Mouse (Mus musculus) limb, embryonic 15.5 days (tissue): ENCODE measurements around the gene Tspan18. TPM values are rescaled to one million over a fixed set of nuclear protein-coding genes. Genes with fewer than 3 reads are reported as not detected.

ENCODE experiments used
- ATAC-seq: fragments of 200-750 bp; cut with Nextera tagmentation; 2 replicates; pipeline ENCODE4 v1.8.0; 2017; ENCODE audit warnings: low read depth, moderate TSS enrichment; ENCODE audit not compliant: insufficient number of reproducible peaks, low FRiP score, low TSS enrichment
- H3K27ac ChIP-seq: fragments of 300-500 bp; sonication (generic); 2 replicates; pipeline ENCODE4 v1.5.1; 2015; ENCODE audit warnings: moderate library complexity, mild to moderate bottlenecking, inconsistent platforms
- H3K27me3 ChIP-seq: fragments of 300-500 bp; sonication (generic); 2 replicates; pipeline ENCODE4 v1.6.1; 2015; ENCODE audit warnings: inconsistent platforms
- H3K36me3 ChIP-seq: fragments of 300-500 bp; sonication (generic); 2 replicates; pipeline ENCODE4 v1.6.1; 2015; ENCODE audit warnings: inconsistent platforms
- H3K4me1 ChIP-seq: fragments of 300-500 bp; sonication (generic); 2 replicates; pipeline ENCODE4 v1.6.1; 2015; ENCODE audit warnings: inconsistent platforms
- H3K4me2 ChIP-seq: fragments of 300-500 bp; sonication (generic); 2 replicates; pipeline ENCODE4 v1.6.1; 2015; ENCODE audit warnings: mild to moderate bottlenecking, inconsistent platforms
- H3K4me3 ChIP-seq: fragments of 300-500 bp; sonication (generic); 2 replicates; pipeline ENCODE4 v1.5.1; 2015; ENCODE audit warnings: mild to moderate bottlenecking, inconsistent platforms
- H3K9ac ChIP-seq: fragments of 300-500 bp; sonication (generic); 2 replicates; pipeline ENCODE4 v1.6.1; 2015; ENCODE audit warnings: inconsistent platforms
- H3K9me3 ChIP-seq: fragments of 300-500 bp; sonication (generic); 2 replicates; pipeline ENCODE4 v1.6.1; 2016; ENCODE audit warnings: inconsistent platforms
- WGBS: fragments of 180-500 bp; shearing (Covaris S2); methylation state at CpG from one replicate; pipeline ENCODE4 v1.1.7; 2015; 5-methylcytosine and 5-hydroxymethylcytosine counted together
- polyA plus RNA-seq: library from polyadenylated mRNA; unstranded; fragments of >200 nt; fragmentation: Nextera tagmentation; extraction: Ambion mirVana; gene quantifications from 2 replicates; pipeline ENCODE4 v1.2.1, GENCODE M21; 2015

Tspan18 gene
- polyA plus RNA-seq, 1 experiment from 2014 or later: 18.8 TPM

DNA sequence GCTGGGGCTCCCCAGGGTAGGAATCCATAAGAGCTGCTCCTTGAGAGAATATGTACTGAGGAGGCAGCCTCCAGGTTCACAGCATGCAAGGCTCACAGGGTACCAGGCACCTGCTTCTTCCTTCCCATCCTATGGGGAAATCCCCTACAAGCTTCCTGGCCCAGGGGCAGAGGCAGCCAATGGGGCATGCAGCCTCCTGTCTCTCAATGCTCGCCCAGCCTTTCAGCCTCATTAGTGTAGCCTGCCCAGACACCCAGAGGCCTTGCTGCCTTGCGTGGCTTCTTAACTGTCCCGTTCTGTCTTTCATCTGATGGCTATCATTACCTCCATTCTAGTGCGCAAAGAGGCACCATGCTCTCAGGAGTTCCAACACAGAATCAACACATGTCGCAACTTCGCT lies 85.2 kb downstream of the Tspan18 start:
- no peak overlapping the region for H3K4me3 ChIP-seq
- 59% methylated on average over 6 of the region's 6 CpGs for WGBS
- H3K4me1 ChIP-seq: peaks cover 18% of the 10 kb centered on the region
- H3K27me3 ChIP-seq: 0 out of 2 replicates have a peak, but pooled peaks cover 4% of the 10 kb centered on the region
- H3K36me3 ChIP-seq: no peaks in the 10 kb centered on the region
- H3K27ac ChIP-seq: no peak overlapping the region
- no peak overlapping the region for H3K4me2 ChIP-seq
- no peak overlapping the region for H3K9ac ChIP-seq
- H3K9me3 ChIP-seq: no peaks in the 10 kb centered on the region
- ATAC-seq: no peak

DNA sequence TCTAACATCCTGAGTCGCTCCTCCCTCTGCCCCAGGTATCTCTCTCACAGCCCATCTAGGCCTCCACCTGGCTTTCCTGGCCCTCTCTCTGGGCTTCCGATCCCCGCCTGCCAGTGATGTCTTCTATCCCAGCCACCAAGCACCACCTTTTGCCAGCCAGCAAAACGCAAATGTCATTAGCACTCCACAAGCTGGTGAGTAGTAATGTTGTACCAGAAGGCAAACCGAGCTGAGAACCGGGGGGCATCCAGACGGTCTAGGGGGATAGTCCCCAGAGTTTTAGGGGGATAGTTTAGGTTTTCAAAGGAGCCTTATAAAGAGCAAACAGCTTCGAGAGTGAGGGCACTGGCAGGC lies 90.2 kb downstream of the Tspan18 start:
- Histone ChIP-seq H3K9me3 (no peaks in the 10 kb centered on the region), H3K9ac (no peak overlapping the region), H3K4me1 (0 out of 2 replicates have a peak, but pooled peaks cover 11% of the 10 kb centered on the region), H3K36me3 (no peaks in the 10 kb centered on the region), H3K4me2 (no peak overlapping the region), H3K27ac (no peak overlapping the region), H3K27me3 (peaks cover 7% of the 10 kb centered on the region; the same call in 1 of the 2 replicates), H3K4me3 (no peak overlapping the region)
- no peak for ATAC-seq
- WGBS: 76% methylated on average over 8 of the region's 8 CpGs

DNA sequence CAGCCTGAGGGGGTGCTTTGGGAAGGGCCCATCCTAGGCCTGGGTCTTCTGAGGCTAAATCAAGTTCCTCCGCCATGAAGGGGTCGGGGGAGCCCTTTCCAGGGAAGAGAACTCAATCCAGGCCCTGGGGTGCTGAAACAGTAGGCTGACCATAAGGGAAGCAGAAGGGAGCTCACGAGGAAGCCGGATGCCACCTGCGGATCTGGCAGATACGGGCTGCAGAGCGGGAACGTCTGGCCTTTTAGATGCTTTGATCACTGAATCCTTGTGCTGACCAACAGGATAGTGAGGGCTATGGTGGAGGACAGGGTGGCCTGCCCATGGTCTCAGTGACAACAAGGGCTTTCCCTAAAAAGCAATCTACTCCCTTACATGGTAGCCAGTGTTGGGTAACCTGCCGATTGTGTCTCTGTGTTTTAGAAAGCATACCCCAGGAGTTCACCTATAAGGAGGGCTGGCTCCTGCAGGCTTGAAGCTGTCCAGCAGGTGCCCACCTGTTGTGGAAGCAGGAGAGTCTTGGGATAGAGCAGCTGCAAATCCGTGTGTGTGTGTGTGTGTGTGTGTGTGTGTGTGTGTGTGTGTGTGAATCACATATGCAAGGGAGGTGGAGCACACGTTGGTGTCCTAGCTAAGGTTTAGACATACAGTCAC lies 90.7 kb downstream of the Tspan18 start:
- ATAC-seq: no peak
- H3K4me3 ChIP-seq: no peak overlapping the region
- WGBS: 75% methylated on average over 11 of the region's 11 CpGs
- no peak overlapping the region for H3K9ac ChIP-seq
- H3K27ac ChIP-seq: no peak overlapping the region
- H3K4me1 ChIP-seq: 0 out of 2 replicates have a peak, but pooled peaks cover 5% of the 10 kb centered on the region
- H3K36me3 ChIP-seq: no peaks in the 10 kb centered on the region
- H3K27me3 ChIP-seq: peaks cover 7% of the 10 kb centered on the region; the same call in 1 of the 2 replicates
- no peak overlapping the region for H3K4me2 ChIP-seq
- H3K9me3 ChIP-seq: no peaks in the 10 kb centered on the region

DNA sequence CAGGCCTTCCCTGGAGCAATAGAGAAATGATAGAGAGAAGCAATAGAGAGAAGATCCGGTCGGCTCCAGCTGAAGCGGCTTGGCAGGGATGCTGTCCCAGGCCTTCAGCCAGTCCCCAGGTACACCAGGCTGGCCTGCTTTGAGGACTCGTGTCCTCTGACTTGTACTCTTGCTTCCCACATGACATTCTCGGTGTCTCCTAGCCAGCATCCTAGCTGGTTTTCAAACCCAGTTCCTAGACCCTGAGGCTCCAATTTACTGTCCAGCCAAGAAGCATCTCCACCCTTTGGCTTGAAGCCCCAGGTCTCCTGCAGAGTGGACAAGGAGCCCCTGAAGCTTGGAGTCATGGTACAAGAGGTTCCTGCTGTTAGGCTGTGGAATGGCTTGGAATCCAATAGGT lies 92.1 kb downstream of the Tspan18 start:
- no peak overlapping the region for H3K27ac ChIP-seq
- 82% methylated on average over 5 of the region's 5 CpGs for WGBS
- no peak for ATAC-seq

DNA sequence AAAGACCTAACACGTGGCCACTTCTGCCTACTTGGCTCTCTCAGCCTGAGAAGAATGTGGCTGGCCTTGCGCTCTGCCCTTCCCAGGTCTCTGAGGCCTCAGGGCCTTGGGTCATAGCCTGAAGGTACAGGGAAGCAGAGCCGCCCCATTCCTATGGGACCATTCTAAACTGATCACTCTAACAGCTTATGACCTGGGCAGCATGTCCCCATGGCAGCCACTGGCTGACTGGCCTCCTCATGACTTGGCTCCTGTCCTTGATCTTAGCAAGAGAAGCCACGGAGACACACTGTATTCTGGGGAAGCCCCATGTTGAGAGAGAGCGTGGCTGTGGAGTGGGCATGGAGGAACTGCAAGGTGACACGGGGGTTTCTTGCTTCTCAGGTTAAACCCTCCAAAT lies 95.4 kb downstream of the Tspan18 start:
- H3K4me2 ChIP-seq: no peak overlapping the region
- no peak overlapping the region for H3K27ac ChIP-seq
- H3K4me3 ChIP-seq: no peak overlapping the region
- WGBS: 77% methylated on average over 6 of the region's 6 CpGs
- 0 out of 2 replicates have a peak, but pooled peaks cover 3% of the 10 kb centered on the region for H3K4me1 ChIP-seq
- no peak for ATAC-seq
- H3K27me3 ChIP-seq: peaks cover 3% of the 10 kb centered on the region; the same call in 1 of the 2 replicates
- H3K9me3 ChIP-seq: no peaks in the 10 kb centered on the region
- 0 out of 2 replicates have a peak, but pooled peaks cover 3% of the 10 kb centered on the region for H3K36me3 ChIP-seq
- no peak overlapping the region for H3K9ac ChIP-seq

More for the DNA sequence above, 92.1 kb downstream of the Tspan18 start:
- H3K4me3 ChIP-seq: no peak overlapping the region
- peaks cover 7% of the 10 kb centered on the region; the same call in 1 of the 2 replicates for H3K27me3 ChIP-seq
- H3K9ac ChIP-seq: no peak overlapping the region
- no peak overlapping the region for H3K4me2 ChIP-seq
- H3K4me1 ChIP-seq: 0 out of 2 replicates have a peak, but pooled peaks cover 5% of the 10 kb centered on the region
- no peaks in the 10 kb centered on the region for H3K9me3 ChIP-seq
- 0 out of 2 replicates have a peak, but pooled peaks cover 3% of the 10 kb centered on the region for H3K36me3 ChIP-seq

DNA sequence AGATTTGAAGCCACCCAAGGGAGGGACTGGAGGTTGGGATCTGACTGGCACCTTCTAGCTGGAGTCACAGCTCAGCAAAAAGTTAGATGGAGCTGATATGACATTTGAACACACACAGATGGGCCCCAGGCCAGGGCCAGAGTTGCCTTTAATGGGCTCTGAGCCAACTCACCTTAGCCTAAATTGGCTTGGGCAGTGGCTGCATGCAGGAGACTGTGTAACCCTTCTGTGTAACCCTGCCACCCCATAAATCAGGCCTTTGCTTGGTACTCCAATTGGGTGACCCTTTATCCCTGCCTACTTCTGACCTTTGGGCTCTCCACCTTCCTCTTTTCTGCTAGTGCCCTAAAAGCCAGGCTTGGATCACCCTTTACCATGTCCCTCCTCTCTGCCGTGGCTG lies 97.2 kb downstream of the Tspan18 start:
- Histone ChIP-seq H3K9me3 (no peaks in the 10 kb centered on the region), H3K4me3 (no peak overlapping the region), H3K27ac (no peak overlapping the region), H3K9ac (no peak overlapping the region), H3K27me3 (no peaks in the 10 kb centered on the region), H3K36me3 (0 out of 2 replicates have a peak, but pooled peaks cover 3% of the 10 kb centered on the region), H3K4me1 (no peaks in the 10 kb centered on the region), H3K4me2 (no peak overlapping the region)
- WGBS: 55% methylated on average over 1 of the region's 1 CpGs
- no peak for ATAC-seq

DNA sequence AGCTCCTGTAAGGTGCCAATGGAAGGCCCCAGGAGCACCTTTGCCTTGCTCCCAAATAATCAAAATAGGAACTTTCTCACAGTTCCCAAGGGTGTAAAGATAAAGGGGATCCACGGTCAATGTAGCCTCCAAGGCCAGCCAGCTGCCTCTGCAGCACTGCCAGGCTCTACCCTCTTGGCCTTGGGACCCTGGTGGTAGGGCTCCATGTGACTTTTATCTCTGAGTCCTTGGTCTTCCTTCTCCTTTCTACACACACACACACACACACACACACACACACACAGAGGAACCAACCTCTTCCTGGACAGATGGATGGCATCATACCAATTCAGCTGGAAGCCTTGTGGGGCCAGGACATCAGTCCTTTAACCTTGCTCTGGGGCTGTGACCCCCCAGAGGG lies 102.2 kb downstream of the Tspan18 start:
- Histone ChIP-seq H3K27me3 (no peaks in the 10 kb centered on the region), H3K4me3 (no peak overlapping the region), H3K9me3 (no peaks in the 10 kb centered on the region), H3K4me2 (no peak overlapping the region), H3K36me3 (no peaks in the 10 kb centered on the region), H3K9ac (no peak overlapping the region), H3K4me1 (peaks cover 17% of the 10 kb centered on the region), H3K27ac (no peak overlapping the region)
- ATAC-seq: no peak
- 70% methylated on average over 1 of the region's 1 CpGs for WGBS

DNA sequence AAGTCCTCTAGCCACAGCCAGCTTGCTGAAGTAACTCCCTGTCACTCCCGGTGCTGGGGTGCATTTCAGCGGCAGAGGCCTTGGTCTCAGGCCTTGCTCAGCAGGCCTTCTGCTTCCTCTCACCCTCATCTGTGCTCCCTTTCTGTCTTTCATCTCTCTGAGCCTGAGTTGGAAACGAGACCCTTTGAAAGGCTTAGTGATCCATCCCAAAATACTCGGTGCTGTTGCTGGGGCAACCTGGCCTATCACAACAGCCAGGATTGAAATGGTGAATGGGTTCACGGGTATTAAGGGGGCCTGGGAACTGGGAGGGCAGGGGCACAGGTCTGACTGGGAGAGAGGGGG lies 105.9 kb downstream of the Tspan18 start:
- no peak overlapping the region for H3K9ac ChIP-seq
- no peak overlapping the region for H3K4me2 ChIP-seq
- WGBS: 24% methylated on average over 5 of the region's 5 CpGs
- H3K27me3 ChIP-seq: peaks cover 7% of the 10 kb centered on the region; the same call in 1 of the 2 replicates
- H3K4me3 ChIP-seq: no peak overlapping the region
- H3K4me1 ChIP-seq: peaks cover 24% of the 10 kb centered on the region
- H3K27ac ChIP-seq: peak overlapping the region; percentile 44; the same call in 1 of the 2 replicates
- no peaks in the 10 kb centered on the region for H3K9me3 ChIP-seq
- H3K36me3 ChIP-seq: no peaks in the 10 kb centered on the region
- no peak for ATAC-seq

DNA sequence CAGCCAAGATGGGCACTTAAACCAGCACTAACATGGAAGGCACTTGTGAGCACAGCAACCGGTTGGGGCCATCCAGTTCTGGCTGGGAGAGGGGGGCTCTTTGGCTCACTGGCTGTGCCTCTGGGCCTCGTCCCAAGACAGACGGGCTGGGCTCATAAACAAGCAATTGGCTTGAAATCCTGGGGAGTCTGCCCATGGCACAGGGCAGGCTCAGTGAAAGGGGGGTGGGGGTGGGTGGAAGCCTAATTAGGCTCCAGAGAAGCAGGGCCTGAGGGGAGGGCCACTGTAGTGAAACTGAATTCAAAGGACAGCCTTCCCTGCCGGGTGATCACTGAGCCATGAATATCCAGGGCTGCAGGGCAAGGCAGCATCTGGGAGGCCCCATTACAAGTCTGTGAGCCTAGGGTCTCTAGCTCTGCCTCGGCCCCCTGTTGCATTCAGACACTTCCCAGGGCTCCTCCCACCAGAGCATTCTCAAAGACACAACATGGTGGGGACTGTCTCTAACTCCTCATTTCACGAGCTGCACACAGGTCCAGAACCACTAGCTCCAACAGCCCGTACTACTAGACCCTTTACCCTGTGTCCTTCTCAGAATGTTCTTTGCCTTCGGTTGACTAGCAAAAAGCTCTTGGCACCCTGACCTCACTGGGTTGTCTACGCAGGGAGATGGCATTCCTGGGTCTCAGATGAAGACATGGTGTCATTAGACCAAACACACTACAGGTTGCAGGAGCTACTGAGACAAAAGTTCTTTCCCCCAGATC lies 106.4 kb downstream of the Tspan18 start:
- H3K9me3 ChIP-seq: no peaks in the 10 kb centered on the region
- peaks cover 24% of the 10 kb centered on the region for H3K4me1 ChIP-seq
- H3K27me3 ChIP-seq: peaks cover 7% of the 10 kb centered on the region; the same call in 1 of the 2 replicates
- peak overlapping the region; percentile 44; the same call in 1 of the 2 replicates for H3K27ac ChIP-seq
- no peak overlapping the region for H3K9ac ChIP-seq
- no peaks in the 10 kb centered on the region for H3K36me3 ChIP-seq
- 30% methylated on average over 9 of the region's 9 CpGs for WGBS
- peak; percentile 53; the same call in 1 of the 2 replicates for ATAC-seq
- no peak overlapping the region for H3K4me2 ChIP-seq
- H3K4me3 ChIP-seq: no peak overlapping the region

DNA sequence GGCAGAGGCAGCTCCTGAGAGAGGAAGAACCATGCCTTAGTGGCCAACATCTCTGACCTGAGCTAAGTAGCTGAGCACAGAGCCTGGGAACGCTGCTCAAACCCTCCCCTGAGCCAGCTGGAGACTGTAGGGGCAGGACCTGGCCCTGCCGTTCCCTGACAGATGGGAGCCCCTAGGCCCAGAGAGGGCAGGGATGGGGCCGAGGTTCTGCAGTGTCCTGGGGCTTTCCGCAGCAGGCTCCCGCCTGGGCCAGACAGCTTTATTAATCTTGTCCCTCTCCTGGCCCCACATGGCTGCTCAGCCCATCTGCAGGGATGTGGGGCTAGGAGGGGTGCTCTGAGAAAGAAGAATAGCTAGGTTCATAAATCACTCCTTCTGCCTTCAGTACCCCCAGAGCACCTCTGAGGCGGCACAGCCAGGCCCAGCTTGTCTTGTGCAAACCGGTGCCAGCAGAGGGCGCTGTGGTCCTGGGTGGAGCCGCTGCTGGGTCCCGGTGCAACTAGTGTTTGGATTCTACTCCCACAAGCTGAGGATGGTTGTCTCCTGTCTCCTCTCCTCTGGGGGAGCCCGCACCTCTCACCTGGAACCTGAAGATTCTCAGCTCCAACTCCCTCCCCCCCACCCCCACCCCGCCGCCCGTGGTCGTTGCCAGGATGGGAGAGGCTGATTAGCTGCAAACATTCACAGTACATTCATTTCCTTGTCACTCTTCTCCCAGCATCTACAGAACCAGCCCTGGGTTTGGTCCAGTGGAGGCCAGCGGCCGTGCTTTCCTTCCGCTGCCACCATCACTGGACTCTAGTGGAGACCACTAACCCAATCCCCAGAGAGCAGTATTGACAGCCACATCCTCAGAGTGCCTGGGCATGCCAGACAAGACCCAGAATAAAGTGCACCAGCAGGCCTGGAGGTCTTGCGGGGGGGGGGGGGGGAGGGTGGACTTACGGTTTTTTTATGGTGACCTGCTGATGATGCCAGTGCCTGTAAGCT lies 107.4 kb downstream of the Tspan18 start:
- Histone ChIP-seq H3K27me3 (peaks cover 7% of the 10 kb centered on the region; the same call in 1 of the 2 replicates), H3K4me1 (peaks cover 24% of the 10 kb centered on the region), H3K36me3 (no peaks in the 10 kb centered on the region), H3K4me3 (no peak overlapping the region), H3K9ac (peak overlapping the region; percentile 7; the same call in 1 of the 2 replicates), H3K27ac (no peak overlapping the region; the same call in 1 of the 2 replicates), H3K4me2 (peak overlapping the region; percentile 10), H3K9me3 (no peaks in the 10 kb centered on the region)
- 0 out of 2 replicates have a peak, but pooled peaks have one; percentile 27 for ATAC-seq
- 12% methylated on average over 19 of the region's 20 CpGs for WGBS

DNA sequence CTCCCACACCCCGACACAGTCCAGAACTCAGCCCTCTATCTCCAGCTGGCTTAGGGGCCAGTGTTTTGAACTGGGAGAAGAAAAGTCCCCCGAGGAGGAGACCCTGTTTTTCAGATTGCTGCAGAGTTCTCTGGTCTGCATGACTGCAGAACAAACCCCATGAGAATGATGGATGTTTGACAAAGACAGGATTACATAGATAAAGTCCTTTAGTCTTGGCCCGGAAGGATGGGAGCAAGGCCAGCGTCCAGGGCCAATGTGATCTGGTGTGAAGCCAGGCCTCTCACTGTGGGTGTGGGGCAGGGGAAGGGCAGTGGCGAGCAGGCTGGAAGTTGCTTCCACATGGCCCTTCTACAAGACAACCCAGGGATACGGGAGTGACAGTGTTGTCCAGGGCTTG lies 110.8 kb downstream of the Tspan18 start:
- peaks cover 7% of the 10 kb centered on the region; the same call in 1 of the 2 replicates for H3K27me3 ChIP-seq
- no peaks in the 10 kb centered on the region for H3K9me3 ChIP-seq
- H3K27ac ChIP-seq: no peak overlapping the region
- no peak overlapping the region for H3K9ac ChIP-seq
- H3K4me1 ChIP-seq: peaks cover 29% of the 10 kb centered on the region
- no peaks in the 10 kb centered on the region for H3K36me3 ChIP-seq
- H3K4me2 ChIP-seq: no peak overlapping the region
- no peak overlapping the region for H3K4me3 ChIP-seq
- 60% methylated on average over 6 of the region's 6 CpGs for WGBS
- ATAC-seq: no peak
